Mouse (Mus musculus) neural tube, embryonic 13.5 days (tissue): ENCODE results near the gene Foxa2. TPM values are rescaled to one million over a fixed set of nuclear protein-coding genes. Genes with fewer than 3 reads are reported as not detected.
A peak's percentile ranks its signal among the peaks of the same experiment; 100 is the strongest.

Experiments
- ATAC-seq: fragments of 200-750 bp; cut with Nextera tagmentation; 2 replicates; pipeline ENCODE4 v1.8.0; 2017; ENCODE audit warnings: low read depth, mild to moderate bottlenecking, moderate TSS enrichment, moderate library complexity
- H3K27ac ChIP-seq: fragments of 300-500 bp; sonication (generic); replicated peaks from 2 replicates; pipeline ENCODE4 v1.5.1; 2015; ENCODE audit warnings: moderate library complexity, mild to moderate bottlenecking, inconsistent platforms
- H3K27me3 ChIP-seq: fragments of 300-500 bp; sonication (generic); 2 replicates; pipeline ENCODE4 v1.6.1; 2015; ENCODE audit warnings: mild to moderate bottlenecking, inconsistent platforms
- H3K36me3 ChIP-seq: fragments of 300-500 bp; sonication (generic); 2 replicates; pipeline ENCODE4 v1.6.1; 2015; ENCODE audit warnings: mild to moderate bottlenecking, inconsistent platforms
- H3K4me1 ChIP-seq: fragments of 300-500 bp; sonication (generic); replicated peaks from 2 replicates; pipeline ENCODE4 v1.6.1; 2015; ENCODE audit warnings: inconsistent platforms
- H3K4me2 ChIP-seq: fragments of 300-500 bp; sonication (generic); 2 replicates; pipeline ENCODE4 v1.6.1; 2015; ENCODE audit warnings: inconsistent platforms, mild to moderate bottlenecking, moderate library complexity
- H3K4me3 ChIP-seq: fragments of 300-500 bp; sonication (generic); 2 replicates; pipeline ENCODE4 v1.5.1; 2015; ENCODE audit warnings: mild to moderate bottlenecking, inconsistent platforms
- H3K9ac ChIP-seq: fragments of 300-500 bp; sonication (generic); 2 replicates; pipeline ENCODE4 v1.6.1; 2015; ENCODE audit warnings: moderate library complexity, mild to moderate bottlenecking, inconsistent platforms
- H3K9me3 ChIP-seq: fragments of 300-500 bp; sonication (generic); 2 replicates; pipeline ENCODE4 v1.6.1; 2016; ENCODE audit warnings: inconsistent platforms
- WGBS: fragments of 180-500 bp; shearing (Covaris S2); methylation state at CpG from one replicate; pipeline ENCODE4 v1.1.7; 2015; 5-methylcytosine and 5-hydroxymethylcytosine counted together
- polyA plus RNA-seq: library from polyadenylated mRNA; unstranded; fragments of >200 nt; fragmentation: Nextera tagmentation; extraction: Ambion mirVana; gene quantifications from 2 replicates; pipeline ENCODE4 v1.2.1, GENCODE M21; 2015

Gene Foxa2
- polyA plus RNA-seq, 1 experiment from 2014 or later, result 2.0 TPM

- Histone ChIP-seq H3K4me1 (peaks cover 12% of the 10 kb centered on the region), H3K9me3 (no peaks in the 10 kb centered on the region), H3K4me3 (peak overlapping the region; percentile 24), H3K9ac (no peak overlapping the region), H3K36me3 (no peaks in the 10 kb centered on the region), H3K27me3 (peaks cover 100% of the 10 kb centered on the region), H3K27ac (no peak overlapping the region), H3K4me2 (peak overlapping the region; percentile 39)
- under 1% methylated on average over 25 of the region's 25 CpGs for WGBS
- ATAC-seq, result no peak
Observed at GRCm38 (mm10) chr2:148045543-148045936, 1.2 kb downstream of the Foxa2 start.

DNA sequence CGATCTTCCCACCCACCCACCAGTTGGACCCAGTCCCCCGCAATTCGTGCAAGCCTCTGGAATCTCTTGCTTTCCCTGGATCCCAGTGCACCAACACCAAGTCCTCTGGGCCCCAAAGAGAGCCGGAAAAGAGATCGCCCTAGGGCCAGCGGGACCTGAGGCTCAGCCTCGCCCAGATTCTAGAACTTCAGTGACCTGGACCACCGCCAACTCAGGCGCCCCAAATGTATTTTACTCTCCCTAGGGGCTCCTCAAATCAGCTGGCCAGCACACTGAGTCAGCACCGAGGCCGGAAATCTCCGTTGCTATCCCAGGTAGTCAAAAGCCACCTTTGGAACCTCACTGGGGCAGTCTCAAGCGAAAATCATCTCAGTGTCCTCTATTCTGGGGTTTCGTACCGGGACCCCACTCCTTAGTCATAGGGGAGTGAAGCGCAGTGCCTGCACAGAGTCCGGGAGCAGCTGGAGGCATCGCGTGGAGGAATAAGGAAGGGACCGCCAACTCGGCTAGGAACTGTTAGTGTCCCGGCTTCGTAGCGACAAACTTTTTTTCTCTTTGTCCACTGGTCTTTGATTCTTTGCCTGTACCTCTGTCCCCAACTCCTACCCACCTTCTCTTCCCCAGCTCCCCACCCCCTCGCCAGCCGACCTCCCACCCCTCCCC lies 1.8 kb downstream of the Foxa2 start:
- Histone ChIP-seq H3K9ac (0 out of 2 replicates have a peak overlapping the region, but pooled peaks have one; percentile 17), H3K4me3 (peak overlapping the region; percentile 24), H3K9me3 (no peaks in the 10 kb centered on the region), H3K4me2 (peak overlapping the region; percentile 39; the same call in 1 of the 2 replicates), H3K36me3 (no peaks in the 10 kb centered on the region), H3K27ac (no peak overlapping the region), H3K27me3 (peaks cover 100% of the 10 kb centered on the region), H3K4me1 (peaks cover 12% of the 10 kb centered on the region)
- no peak for ATAC-seq
- WGBS, result under 1% methylated on average over 26 of the region's 26 CpGs

DNA sequence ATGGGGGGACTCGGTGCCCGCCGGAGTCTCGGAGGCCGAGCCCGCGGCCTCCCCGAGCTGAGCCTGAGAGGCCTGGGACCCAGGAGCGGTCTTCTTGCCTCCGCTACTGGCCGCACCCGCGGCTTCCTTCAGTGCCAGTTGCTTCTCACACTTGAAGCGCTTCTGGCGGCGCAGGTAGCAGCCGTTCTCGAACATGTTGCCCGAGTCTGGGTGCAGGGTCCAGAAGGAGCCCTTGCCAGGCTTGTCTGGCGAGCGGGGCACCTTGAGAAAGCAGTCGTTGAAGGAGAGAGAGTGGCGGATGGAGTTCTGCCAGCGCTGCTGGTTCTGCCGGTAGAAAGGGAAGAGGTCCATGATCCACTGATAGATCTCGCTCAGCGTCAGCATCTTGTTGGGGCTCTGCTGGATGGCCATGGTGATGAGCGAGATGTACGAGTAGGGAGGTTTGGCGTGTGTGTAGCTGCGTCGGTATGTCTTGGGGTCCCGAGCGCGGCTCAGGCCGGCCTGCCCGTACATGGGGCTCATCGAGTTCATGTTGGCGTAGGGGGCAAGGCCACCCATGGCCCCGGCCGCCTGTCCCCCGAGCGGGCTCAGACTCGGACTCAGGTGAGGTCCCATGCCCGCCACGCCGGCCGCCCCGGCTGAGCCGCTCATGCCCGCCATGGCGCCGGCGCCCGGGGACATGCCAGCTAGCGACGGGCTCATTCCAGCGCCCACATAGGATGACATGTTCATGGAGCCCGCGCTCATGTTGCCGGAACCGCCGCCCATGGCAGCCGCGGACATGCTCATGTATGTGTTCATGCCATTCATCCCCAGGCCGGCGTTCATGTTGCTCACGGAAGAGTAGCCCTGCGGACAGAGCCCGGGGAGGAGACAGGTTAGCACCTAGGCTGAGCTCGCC lies 2.5 kb downstream of the Foxa2 start:
- peaks cover 12% of the 10 kb centered on the region for H3K4me1 ChIP-seq
- H3K36me3 ChIP-seq, result no peaks in the 10 kb centered on the region
- H3K9ac ChIP-seq, result 0 out of 2 replicates have a peak overlapping the region, but pooled peaks have one; percentile 17
- H3K4me2 ChIP-seq, result 0 out of 2 replicates have a peak overlapping the region, but pooled peaks have one; percentile 11
- no peaks in the 10 kb centered on the region for H3K9me3 ChIP-seq
- no peak overlapping the region for H3K27ac ChIP-seq
- H3K4me3 ChIP-seq, result peak overlapping the region; percentile 24
- ATAC-seq, result no peak; the same call in 1 of the 2 replicates
- H3K27me3 ChIP-seq, result peaks cover 100% of the 10 kb centered on the region
- under 1% methylated on average over 70 of the region's 71 CpGs for whole genome bisulfite sequencing

- Histone ChIP-seq H3K27me3 (peaks cover 100% of the 10 kb centered on the region), H3K4me3 (peak overlapping the region; percentile 24; the same call in 1 of the 2 replicates), H3K4me1 (peaks cover 8% of the 10 kb centered on the region), H3K9me3 (no peaks in the 10 kb centered on the region), H3K4me2 (0 out of 2 replicates have a peak overlapping the region, but pooled peaks have one; percentile 11), H3K36me3 (no peaks in the 10 kb centered on the region), H3K27ac (no peak overlapping the region), H3K9ac (no peak overlapping the region)
- 1% methylated on average over 16 of the region's 17 CpGs for WGBS
- no peak for ATAC-seq
Observed at GRCm38 (mm10) chr2:148043271-148043975, 3.3 kb downstream of the Foxa2 start.

DNA sequence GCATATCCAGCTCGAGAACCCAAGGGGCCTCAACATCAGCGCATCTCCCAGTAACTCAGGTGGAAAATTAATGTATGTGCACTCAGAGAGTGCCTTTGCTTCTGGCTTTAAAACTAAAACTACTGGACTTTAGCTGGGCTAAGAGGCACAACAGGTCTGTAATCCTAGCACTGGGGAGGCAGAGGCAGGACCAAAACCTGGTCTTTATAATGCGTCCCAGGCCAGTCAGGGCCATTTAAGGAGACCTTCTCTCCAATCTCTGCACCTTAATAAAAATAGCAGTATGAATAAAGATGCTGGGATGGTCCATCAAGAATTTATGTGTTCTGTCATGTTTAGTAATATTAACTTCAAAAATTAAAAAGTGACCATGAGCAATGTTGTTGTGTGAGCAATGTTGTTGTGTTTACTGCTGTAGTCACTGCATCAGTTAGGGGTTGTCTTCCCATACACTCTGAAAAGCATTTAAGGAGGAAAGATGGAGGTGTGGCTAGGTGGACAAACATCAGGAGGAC lies 4.6 kb downstream of the Foxa2 start:
- Histone ChIP-seq H3K4me2 (no peak overlapping the region), H3K36me3 (no peaks in the 10 kb centered on the region), H3K27me3 (peaks cover 100% of the 10 kb centered on the region), H3K4me1 (peaks cover 7% of the 10 kb centered on the region), H3K4me3 (no peak overlapping the region), H3K9ac (no peak overlapping the region), H3K9me3 (no peaks in the 10 kb centered on the region), H3K27ac (no peak overlapping the region)
- WGBS, result 6% methylated on average over 3 of the region's 3 CpGs
- ATAC-seq, result no peak

DNA sequence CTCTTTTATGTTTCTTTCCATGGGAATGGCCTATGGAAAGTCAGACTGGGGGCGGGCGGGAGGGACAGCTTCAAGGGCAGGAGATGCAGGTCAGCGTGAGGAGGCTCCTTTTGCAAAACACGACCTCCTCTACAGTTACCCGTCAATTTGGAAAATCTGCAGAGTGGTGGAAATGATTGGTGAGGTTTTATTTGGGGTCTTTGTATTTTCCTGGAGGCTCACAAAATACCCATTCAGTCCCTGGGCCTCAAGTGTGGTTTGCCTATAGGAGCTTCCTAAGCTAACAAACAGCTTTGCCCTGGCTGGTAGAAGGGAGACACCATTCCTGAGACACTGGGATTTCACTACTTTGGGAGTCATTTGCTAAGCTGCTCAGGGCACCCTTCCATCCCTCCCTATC lies 5.4 kb downstream of the Foxa2 start:
- H3K4me2 ChIP-seq, result no peak overlapping the region
- peaks cover 100% of the 10 kb centered on the region for H3K27me3 ChIP-seq
- 4% methylated on average over 5 of the region's 5 CpGs for WGBS
- H3K4me3 ChIP-seq, result no peak overlapping the region
- no peak overlapping the region for H3K9ac ChIP-seq
- H3K9me3 ChIP-seq, result no peaks in the 10 kb centered on the region
- H3K4me1 ChIP-seq, result peaks cover 7% of the 10 kb centered on the region
- H3K27ac ChIP-seq, result no peak overlapping the region
- no peaks in the 10 kb centered on the region for H3K36me3 ChIP-seq
- no peak for ATAC-seq

DNA sequence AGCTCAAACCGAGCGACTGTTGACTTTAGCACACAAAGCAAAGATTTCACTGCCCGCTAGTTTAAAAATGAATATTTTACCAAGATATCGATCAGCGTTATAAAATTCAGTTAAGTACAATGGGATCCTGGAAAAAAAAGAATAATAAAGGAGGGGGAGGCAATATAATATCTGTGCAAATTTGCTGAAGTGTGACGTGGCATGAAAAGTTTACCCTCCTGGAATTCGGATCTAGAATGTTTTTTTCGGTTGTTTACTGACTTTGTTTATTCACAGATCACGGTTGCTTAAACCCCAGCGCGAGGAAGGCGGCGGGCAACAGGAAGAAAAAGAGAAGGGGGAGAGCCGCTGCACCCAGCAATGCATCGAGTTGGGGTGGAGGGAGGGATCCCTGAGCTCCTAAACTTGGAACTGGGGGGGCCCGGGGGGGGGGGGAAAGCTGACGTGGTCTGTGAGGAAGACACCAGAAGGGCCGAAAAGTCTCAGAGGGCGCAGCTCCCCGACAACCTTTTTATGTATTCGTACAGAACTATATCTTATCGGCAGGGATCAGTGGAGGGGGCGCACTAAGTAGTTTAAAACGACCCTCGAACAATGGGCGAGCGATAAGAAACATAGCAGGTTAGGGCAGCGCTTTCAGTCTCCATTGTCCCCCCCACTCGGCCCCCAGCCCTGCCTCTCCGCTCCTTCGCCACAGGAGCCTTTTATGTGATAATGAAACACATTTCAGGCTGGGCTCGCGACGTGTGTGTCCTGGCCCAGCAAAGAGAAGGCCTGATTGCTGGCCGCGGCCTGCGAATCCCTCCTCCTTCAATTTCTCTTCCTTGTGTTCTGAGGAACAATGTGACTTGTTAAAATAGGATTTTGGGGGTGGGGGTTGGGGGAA lies 6.3 kb downstream of the Foxa2 start:
- Histone ChIP-seq H3K4me1 (peaks cover 7% of the 10 kb centered on the region), H3K36me3 (no peaks in the 10 kb centered on the region), H3K4me3 (no peak overlapping the region), H3K27ac (no peak overlapping the region), H3K4me2 (no peak overlapping the region), H3K9me3 (no peaks in the 10 kb centered on the region), H3K27me3 (peaks cover 100% of the 10 kb centered on the region), H3K9ac (no peak overlapping the region)
- no peak for ATAC-seq
- WGBS, result 1% methylated on average over 37 of the region's 37 CpGs

- 1% methylated on average over 53 of the region's 53 CpGs for WGBS
- H3K9me3 ChIP-seq, result no peaks in the 10 kb centered on the region
- no peak overlapping the region for H3K9ac ChIP-seq
- H3K27me3 ChIP-seq, result peaks cover 100% of the 10 kb centered on the region
- no peak overlapping the region for H3K27ac ChIP-seq
- H3K36me3 ChIP-seq, result no peaks in the 10 kb centered on the region
- H3K4me3 ChIP-seq, result no peak overlapping the region
- no peak for ATAC-seq
- peaks cover 7% of the 10 kb centered on the region for H3K4me1 ChIP-seq
- no peak overlapping the region for H3K4me2 ChIP-seq
Observed at GRCm38 (mm10) chr2:148039351-148040235, 7.2 kb downstream of the Foxa2 start.

DNA sequence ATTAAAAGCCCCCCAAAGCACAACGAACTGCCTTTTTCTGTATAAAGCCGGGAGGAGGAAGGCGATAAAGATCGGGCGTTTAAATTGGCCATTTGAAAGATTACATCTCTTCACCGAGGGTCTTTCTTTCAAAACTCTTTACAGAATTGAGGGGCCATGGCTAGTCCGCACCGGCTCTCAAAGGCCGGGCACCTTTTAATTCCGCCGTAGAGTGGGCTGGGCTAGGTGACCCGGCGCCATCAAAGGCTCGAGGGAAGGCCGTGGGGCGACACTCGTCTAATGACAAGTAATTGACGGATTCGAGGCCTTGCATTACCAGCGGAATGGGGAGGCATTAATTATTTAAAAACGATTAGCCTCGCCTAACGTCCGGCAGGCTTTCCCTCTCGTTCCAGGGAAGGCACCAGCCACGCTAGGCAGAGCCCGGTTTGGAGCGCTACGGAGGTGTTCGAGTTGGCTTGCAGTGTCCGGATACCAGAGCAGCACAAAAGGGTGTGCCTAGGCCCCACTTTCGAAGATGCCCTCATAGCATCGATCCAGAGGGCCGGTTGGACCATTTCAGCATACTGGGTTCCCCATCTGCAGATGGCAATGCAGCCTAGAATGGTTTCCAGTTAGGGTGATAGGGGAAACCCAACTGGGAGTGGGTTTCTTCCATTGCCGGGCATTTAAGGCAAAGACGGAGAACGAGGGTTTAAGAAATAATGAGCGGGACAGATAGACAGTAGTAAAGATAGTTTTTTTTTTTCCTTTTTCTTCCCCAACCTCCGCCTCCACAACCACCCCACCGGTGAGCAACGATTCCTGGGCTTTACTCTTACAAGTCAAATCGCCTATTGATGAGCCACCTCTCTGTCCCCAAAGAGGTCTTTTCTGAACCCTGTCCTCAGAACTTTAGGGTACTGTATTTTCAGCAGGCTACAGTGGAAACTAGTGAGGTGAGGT lies 8.1 kb downstream of the Foxa2 start:
- no peak for ATAC-seq
- no peak overlapping the region for H3K27ac ChIP-seq
- H3K9me3 ChIP-seq, result no peaks in the 10 kb centered on the region
- no peak overlapping the region for H3K4me2 ChIP-seq
- H3K9ac ChIP-seq, result no peak overlapping the region
- H3K27me3 ChIP-seq, result peaks cover 100% of the 10 kb centered on the region
- no peak overlapping the region for H3K4me3 ChIP-seq
- under 1% methylated on average over 42 of the region's 42 CpGs for WGBS
- no peaks in the 10 kb centered on the region for H3K4me1 ChIP-seq
- H3K36me3 ChIP-seq, result no peaks in the 10 kb centered on the region
